Mouse (Mus musculus) small intestine, adult 2 months (tissue): ENCODE data around the gene Plod1.

Source experiments
- CTCF ChIP-seq: fragments of 200-500 bp; IDR thresholded peaks from 2 replicates; pipeline ENCODE4 v1.5.1; 2012; ENCODE audit warnings: low read depth, mild to moderate bottlenecking, control low read depth, inconsistent platforms, low read length, moderate library complexity, mixed read lengths; ENCODE audit not compliant: insufficient replicate concordance, insufficient read length; ENCODE audit errors: extremely low read depth
- POLR2A ChIP-seq: fragments of 200-500 bp; IDR thresholded peaks from 2 replicates; pipeline ENCODE4 v1.6.1; 2012; ENCODE audit warnings: low read depth, mild to moderate bottlenecking, control low read depth, inconsistent platforms, low read length, moderate library complexity

DNA sequence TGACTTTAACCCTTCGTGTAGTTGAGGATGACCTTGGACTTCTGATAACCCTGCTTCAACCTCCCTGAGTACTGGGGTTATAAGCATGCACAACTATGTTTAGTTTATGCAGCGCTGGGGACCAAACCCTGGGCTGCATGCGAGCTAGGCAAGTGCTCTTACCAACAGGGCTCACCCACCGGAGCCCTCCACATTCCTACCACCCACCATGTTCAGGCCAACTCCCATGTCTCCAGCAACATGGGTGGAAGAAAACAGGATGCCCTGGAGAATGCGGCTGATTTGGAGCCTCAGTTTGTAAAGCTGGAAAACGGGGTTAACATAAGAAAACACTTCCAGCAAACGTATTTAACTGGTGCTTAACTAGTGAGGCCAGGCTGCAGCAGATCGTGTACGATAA is 663 bp downstream of the Plod1 start:
- TF ChIP-seq CTCF (no peak), POLR2A (no peak)
